Mouse (Mus musculus): Measurements from ENCODE around the gene Cdh23. TPM values are rescaled to one million over a fixed set of nuclear protein-coding genes. Genes with fewer than 3 reads are reported as not detected.

Gene Cdh23
- total RNA-seq, 2 experiments from 2014 or later: 1.7 to 2.3 TPM

DNA sequence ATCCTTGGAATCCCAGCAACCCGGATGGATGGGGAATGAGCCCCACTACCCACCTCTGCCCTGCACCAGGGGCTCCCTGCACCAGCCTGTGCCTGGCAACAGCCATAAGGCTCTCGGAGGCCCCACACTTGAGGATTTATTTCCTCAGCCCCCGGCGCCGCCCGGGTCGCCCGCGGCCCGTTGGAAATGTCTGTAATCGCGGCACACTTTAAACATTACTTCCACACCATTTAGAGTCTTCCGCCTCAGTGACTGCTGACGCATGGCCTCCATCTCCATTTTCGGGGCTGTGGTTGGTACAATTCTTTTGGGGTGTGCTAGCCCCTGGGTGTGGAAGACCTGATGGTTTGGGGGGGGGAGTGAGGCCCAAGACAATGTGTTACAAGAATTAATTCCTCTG lies 113.3 kb downstream of the Cdh23 start:
- DNase-seq: no peak
- intact Hi-C loops (cut with DNase I): no loop called here

DNA sequence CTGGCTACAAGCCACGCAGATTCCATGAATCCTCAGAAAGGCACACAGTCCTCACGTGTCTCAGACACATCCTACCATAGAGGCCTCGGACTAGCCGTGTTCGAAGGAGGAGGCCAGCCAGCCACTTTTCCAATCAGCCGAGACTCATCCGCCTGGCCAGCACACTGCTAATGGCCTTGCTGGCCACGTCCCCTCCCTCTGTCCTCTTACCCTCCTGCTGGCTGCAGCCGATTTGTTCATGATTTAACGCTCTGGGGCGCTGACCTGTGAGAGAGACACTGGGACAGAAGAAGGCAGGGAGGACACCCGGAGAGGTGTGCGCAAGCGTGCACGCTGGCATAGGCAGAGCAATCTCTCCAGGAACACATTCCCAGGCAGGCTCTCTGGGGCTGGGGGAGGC lies 115.6 kb downstream of the Cdh23 start:
- intact Hi-C loops (cut with DNase I): no loop called here

DNA sequence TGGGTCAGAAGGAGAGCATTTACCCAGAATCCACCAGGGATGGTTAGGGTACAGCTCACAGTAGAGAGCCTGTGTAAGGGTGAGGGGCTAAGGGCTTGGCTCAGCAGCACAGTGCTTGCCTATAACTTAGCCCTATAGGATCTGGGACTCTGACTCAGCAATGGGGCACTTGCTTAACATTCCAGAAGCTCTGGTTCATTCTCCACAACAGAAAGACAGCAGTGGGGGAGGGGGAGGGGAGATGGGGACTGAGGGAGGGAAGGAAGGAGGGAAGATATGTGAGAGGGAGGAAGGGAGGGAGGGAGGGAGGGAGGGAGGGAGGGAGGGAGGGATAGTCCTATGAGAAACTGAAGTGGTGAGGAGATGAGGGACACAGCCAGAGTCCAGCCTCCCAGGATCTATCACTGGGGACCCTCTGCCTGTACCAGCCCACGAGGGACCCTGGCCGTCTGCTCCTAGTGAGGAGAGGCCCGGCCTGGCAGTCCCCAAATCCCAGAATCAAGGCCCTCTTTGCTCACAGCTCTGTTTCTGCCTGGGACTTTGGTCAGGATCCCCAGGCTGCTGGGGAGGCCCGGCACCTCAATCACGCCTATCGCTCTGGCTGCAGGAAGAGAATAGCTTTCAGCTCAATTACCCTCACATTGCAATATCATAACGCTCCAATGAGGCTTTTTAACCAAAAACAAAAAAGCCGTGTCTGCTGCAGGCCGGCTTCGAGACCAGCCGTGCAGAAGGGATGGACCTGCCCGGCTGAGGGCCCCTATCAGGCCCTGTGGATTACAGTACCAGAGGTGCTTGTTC lies 117.4 kb downstream of the Cdh23 start:
- no peak for DNase-seq
- intact Hi-C loops (cut with DNase I): no loop called here

More for the DNA sequence above, 115.6 kb downstream of the Cdh23 start:
- no peak for DNase-seq

DNA sequence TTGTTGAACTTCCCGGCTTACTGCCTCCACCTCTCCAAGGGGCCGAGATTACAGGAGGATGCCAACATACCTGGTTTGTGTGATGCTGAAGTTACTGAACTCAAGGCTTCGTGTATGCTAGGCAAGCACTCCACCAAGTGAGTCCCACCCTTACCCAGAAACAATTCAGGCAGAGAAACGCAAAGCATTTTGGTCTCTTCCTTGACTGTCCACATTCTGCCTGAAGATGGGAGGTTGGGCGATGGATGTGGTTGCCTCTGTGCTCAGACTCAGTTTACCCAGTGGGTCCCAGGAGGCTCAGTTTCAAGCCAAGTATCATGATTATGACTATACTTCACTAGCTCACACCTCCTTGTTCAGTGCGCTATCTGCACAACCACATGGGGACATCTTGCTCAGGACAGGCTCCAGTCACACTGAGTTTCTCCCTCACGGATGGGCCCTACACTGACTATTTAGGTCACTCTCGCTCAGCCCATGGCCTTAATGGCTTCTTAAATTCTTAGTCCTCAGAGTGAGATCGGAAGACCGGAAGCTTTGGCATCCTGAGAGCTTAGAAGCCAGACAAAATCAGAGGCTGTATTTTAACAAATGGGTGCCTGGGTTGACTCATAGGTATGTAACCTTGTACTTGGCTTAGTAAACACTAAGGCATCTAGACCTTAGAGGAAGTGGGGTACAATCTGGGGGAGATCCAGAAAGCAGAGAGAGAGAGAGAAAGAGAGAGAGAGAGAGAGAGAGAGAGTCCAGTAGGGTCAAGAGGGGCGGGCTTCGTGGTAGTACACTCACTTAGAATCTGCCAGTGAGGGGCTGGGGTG lies 118.2 kb downstream of the Cdh23 start:
- no peak for DNase-seq
- intact Hi-C loops (cut with DNase I): no loop called here

- intact Hi-C loops (cut with DNase I): no loop called here
- peak; percentile 29 to 54 for DNase-seq
Observed at GRCm38 (mm10) chr10:60577125-60577919, 119.0 kb downstream of the Cdh23 start.

- DNase-seq: no peak
- intact Hi-C loops (cut with DNase I): no loop called here
Observed at GRCm38 (mm10) chr10:60574851-60575250, 121.4 kb downstream of the Cdh23 start.

GRCm38 (mm10) chr10:60571491-60571890 lies 124.8 kb downstream of the Cdh23 start:
- no peak for DNase-seq
- intact Hi-C loops (cut with DNase I): no loop called here

GRCm38 (mm10) chr10:60566369-60567037 lies 129.8 kb downstream of the Cdh23 start:
- intact Hi-C loops (cut with DNase I): no loop called here
- no peak for DNase-seq

DNA sequence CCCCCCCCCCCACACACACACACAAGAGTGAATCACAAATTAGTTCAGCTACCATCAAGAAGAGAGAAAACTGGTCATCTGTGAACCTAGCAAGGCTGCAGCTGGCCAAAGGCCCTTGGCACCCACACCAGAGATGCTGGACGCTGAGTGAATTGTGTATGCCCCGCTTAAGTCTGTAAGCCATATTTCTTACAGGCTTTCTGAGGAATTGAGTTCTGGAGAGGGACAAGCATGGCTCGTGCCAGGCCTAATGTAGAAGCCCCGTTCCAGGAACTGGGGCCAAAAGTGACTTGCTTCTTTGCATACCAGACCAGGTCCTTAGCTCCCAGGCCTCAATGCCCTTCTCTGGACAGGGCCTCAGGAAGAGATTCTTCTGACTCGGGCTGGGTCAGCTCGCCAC lies 132.2 kb downstream of the Cdh23 start:
- DNase-seq: no peak
- intact Hi-C loops (cut with DNase I): no loop called here

- intact Hi-C loops (cut with DNase I): no loop called here
- DNase-seq: no peak
Observed at GRCm38 (mm10) chr10:60562946-60563345, 133.3 kb downstream of the Cdh23 start.

- intact Hi-C loops (cut with DNase I): no loop called here
- no peak for DNase-seq
Observed at GRCm38 (mm10) chr10:60558491-60558927, 137.8 kb downstream of the Cdh23 start.

DNA sequence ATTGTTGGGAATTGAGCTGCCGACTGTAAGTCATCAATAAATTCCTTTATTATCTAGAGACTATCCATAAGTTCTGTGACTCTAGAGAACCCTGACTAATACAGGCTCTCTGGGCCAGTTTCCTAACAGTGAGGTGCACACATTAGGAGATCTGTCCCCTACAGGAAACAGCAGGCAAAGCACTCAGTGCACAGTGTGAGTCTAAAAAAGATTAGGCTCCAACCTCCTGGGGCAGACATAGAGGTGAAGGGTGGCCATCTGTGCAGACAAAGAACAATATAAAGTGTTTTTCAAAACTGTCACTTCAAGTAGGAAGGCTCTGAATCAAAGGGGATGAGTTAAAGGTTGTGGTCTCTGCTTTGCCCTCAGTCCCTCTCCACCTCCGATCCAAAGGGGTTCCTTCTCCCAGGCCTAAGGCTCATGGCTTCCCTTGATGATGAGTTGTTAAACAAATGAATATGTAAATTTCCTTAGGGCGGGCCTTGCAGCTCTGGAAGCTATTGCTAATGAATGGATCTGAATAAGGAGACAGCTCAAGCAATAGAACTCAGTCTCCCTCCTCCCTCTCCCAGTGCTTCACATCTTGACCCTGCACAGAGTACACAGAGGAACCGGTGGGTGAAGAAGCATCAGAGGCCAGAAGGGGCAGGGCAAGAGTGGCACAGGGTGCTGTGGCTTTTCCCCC lies 143.2 kb downstream of the Cdh23 start:
- no peak for DNase-seq
- intact Hi-C loops (cut with DNase I): no loop called here

- intact Hi-C loops (cut with DNase I): no loop called here
Observed at GRCm38 (mm10) chr10:60539164-60539914, 157.0 kb downstream of the Cdh23 start.

GRCm38 (mm10) chr10:60536098-60536811 lies 160.0 kb downstream of the Cdh23 start:
- intact Hi-C loops (cut with DNase I): no loop called here
- no peak for DNase-seq

More at GRCm38 (mm10) chr10:60539164-60539914, 157.0 kb downstream of the Cdh23 start:
- no peak for DNase-seq

DNA sequence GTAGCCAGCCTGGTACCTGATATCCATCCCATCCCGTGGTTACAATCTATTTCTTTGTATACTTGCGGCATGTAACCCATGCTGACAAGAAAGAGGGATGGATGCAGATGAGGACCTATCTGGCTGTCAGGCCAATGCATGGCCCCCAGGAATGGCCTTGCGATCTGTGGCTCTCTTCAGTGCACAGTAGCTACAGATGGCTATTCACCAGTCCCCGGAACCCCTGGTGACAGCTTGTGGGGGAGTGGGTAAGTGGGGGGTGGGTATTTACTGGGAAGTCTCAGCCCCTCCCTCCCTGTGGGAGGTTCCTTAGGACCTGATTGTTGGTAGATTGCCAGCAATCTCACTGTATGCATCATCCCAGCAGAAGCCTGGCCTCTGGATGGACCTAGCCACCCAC lies 163.8 kb downstream of the Cdh23 start:
- no peak for DNase-seq
- intact Hi-C loops (cut with DNase I): loop anchor here (2.0 kb wide), 1 partner anchor 154 kb away; no protein-coding TSS in a partner anchor

DNA sequence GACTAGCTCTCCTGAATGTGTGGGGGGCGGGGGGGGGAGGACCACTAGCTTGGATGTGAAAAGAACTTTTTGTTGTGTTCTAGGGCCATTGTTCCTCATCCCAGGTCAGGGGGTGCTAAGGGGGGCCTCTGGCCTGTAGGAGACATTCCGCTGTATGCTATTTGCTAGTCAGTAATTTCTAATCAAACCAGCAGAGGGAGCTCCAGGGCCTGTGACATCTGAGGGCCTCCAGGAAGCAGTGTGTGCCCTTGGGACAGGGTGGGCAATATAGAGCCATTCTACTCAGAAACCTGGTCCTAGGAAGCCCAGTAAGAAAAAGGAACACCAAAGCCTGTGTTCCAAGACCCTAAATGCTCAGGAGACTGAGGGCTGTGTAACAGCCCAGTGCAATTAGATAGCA lies 164.9 kb downstream of the Cdh23 start:
- intact Hi-C loops (cut with DNase I): loop anchor here (2.0 kb wide), 1 partner anchor 223 kb away; no protein-coding TSS in a partner anchor
- peak in 1 of 2 experiments; percentile 36 for DNase-seq

DNA sequence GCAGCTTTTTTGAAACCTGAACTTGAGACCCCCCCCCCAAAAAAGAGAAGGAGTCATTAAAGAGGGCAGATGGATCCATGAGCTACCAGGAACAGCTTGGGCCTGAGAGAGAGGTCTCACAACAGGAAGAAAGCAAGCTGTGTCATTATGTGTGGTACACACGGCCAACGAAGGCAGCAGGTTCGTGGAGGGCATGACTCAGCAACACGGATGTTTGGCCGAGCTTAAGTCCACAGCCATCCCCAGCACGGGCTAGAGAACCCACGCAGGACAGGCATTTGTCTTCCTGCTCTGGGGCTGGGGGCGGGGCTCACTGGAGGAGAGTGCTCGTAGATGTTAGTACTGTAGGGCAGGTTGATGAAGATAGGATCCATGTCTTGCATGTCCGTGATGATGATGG lies 165.7 kb downstream of the Cdh23 start:
- intact Hi-C loops (cut with DNase I): loop anchor here (2.0 kb wide), 1 partner anchor 224 kb away; no protein-coding TSS in a partner anchor
- DNase-seq: no peak

- DNase-seq: no peak
- intact Hi-C loops (cut with DNase I): no loop called here
Observed at GRCm38 (mm10) chr10:60527949-60528348, 168.3 kb downstream of the Cdh23 start.
